Mouse (Mus musculus) lung, postnatal 0 days (tissue): ENCODE data around the gene Med24. TPM values are rescaled to one million over a fixed set of nuclear protein-coding genes. Genes with fewer than 3 reads are reported as not detected.

ENCODE experiments used
- ATAC-seq: fragments of 200-750 bp; cut with Nextera tagmentation; 2 replicates; pipeline ENCODE4 v1.8.0; 2017; ENCODE audit warnings: moderate library complexity
- DNase-seq: peaks from one replicate; pipeline ENCODE4 v3.0.0-alpha.2; 2016; ENCODE audit warnings: low spot score
- H3K27ac ChIP-seq: fragments of 300-500 bp; sonication (generic); 2 replicates; pipeline ENCODE4 v1.5.1; 2014; ENCODE audit warnings: antibody characterized with exemption, mild to moderate bottlenecking, low read length, mixed read lengths
- H3K27me3 ChIP-seq: fragments of 300-500 bp; sonication (generic); replicated peaks from 2 replicates; pipeline ENCODE4 v1.6.1; 2014; ENCODE audit warnings: low read length, mixed read lengths; ENCODE audit not compliant: insufficient read depth
- H3K36me3 ChIP-seq: fragments of 300-500 bp; sonication (generic); 2 replicates; pipeline ENCODE4 v1.6.1; 2014; ENCODE audit warnings: low read length, mixed read lengths; ENCODE audit not compliant: insufficient read depth
- H3K4me1 ChIP-seq: fragments of 300-500 bp; sonication (generic); 2 replicates; pipeline ENCODE4 v1.6.1; 2014; ENCODE audit warnings: antibody characterized with exemption, low read depth, low read length, mixed read lengths; ENCODE audit not compliant: insufficient read depth
- H3K4me2 ChIP-seq: fragments of 300-500 bp; sonication (generic); replicated peaks from 2 replicates; pipeline ENCODE4 v1.6.1; 2014; ENCODE audit warnings: low read depth, mild to moderate bottlenecking, low read length, moderate library complexity, mixed read lengths
- H3K4me3 ChIP-seq: fragments of 300-500 bp; sonication (generic); 2 replicates; pipeline ENCODE4 v1.5.1; 2014; ENCODE audit warnings: low read depth, low read length
- H3K9ac ChIP-seq: fragments of 300-500 bp; sonication (generic); replicated peaks from 2 replicates; pipeline ENCODE4 v1.6.1; 2014; ENCODE audit warnings: low read depth, mild to moderate bottlenecking
- H3K9me3 ChIP-seq: fragments of 300-500 bp; sonication (generic); 2 replicates; pipeline ENCODE4 v1.6.1; 2016; ENCODE audit warnings: low read length, mixed read lengths
- CTCF ChIP-seq: IDR thresholded peaks from 2 replicates; pipeline ENCODE4 v1.5.1; 2016; ENCODE audit warnings: antibody characterized with exemption, mild to moderate bottlenecking
- EP300 ChIP-seq: IDR thresholded peaks from 2 replicates; pipeline ENCODE4 v1.6.1; 2016; ENCODE audit warnings: antibody characterized with exemption, mild to moderate bottlenecking, control low read depth
- WGBS: fragments of 180-500 bp; shearing (Covaris S2); extraction: QIAGEN DNeasy Blood & Tissue Kit; methylation state at CpG from one replicate; pipeline ENCODE4 v1.1.7; 2014; 5-methylcytosine and 5-hydroxymethylcytosine counted together
- polyA plus RNA-seq: library from polyadenylated mRNA; unstranded; fragments of >200 nt; fragmentation: Nextera tagmentation; extraction: Ambion mirVana; gene quantifications from 2 replicates; pipeline ENCODE4 v1.2.1, GENCODE M21; 2015

Med24 gene
- polyA plus RNA-seq, 1 experiment from 2014 or later, result 20.6 TPM

- H3K4me1 ChIP-seq, result peaks cover 56% of the 10 kb centered on the region
- peak overlapping the region; percentile 91 for H3K4me2 ChIP-seq
- H3K27ac ChIP-seq, result peak overlapping the region; percentile 98
- no peaks in the 10 kb centered on the region for H3K27me3 ChIP-seq
- TF ChIP-seq EP300 (0 out of 2 replicates have a peak, but pooled peaks have one; percentile 8), CTCF (no peak)
- H3K9me3 ChIP-seq, result no peaks in the 10 kb centered on the region
- ATAC-seq (peak; percentile 8), DNase-seq (peak; percentile 80)
- 12% methylated on average over 9 of the region's 9 CpGs for WGBS
- no peaks in the 10 kb centered on the region for H3K36me3 ChIP-seq
- no peak overlapping the region for H3K9ac ChIP-seq
- peak overlapping the region; percentile 99 for H3K4me3 ChIP-seq
Measured at GRCm38 (mm10) chr11:98743655-98744345, 14.6 kb upstream of the Med24 start.

- peak; percentile 9 for ATAC-seq
- H3K9me3 ChIP-seq, result no peaks in the 10 kb centered on the region
- peaks cover 46% of the 10 kb centered on the region for H3K4me1 ChIP-seq
- H3K27ac ChIP-seq, result peak overlapping the region; percentile 98
- H3K4me3 ChIP-seq, result peak overlapping the region; percentile 99
- peak overlapping the region; percentile 91 for H3K4me2 ChIP-seq
- TF ChIP-seq EP300 (no peak), CTCF (no peak)
- peak; percentile 66 for DNase-seq
- H3K9ac ChIP-seq, result peak overlapping the region; percentile 95
- no peaks in the 10 kb centered on the region for H3K27me3 ChIP-seq
- under 1% methylated on average over 21 of the region's 21 CpGs for WGBS
- H3K36me3 ChIP-seq, result no peaks in the 10 kb centered on the region
Measured at GRCm38 (mm10) chr11:98742397-98743291, 13.4 kb upstream of the Med24 start.

- no peaks in the 10 kb centered on the region for H3K27me3 ChIP-seq
- H3K9ac ChIP-seq, result peak overlapping the region; percentile 95
- H3K9me3 ChIP-seq, result no peaks in the 10 kb centered on the region
- peak overlapping the region; percentile 98 for H3K27ac ChIP-seq
- WGBS, result under 1% methylated on average over 35 of the region's 86 CpGs
- H3K4me3 ChIP-seq, result peak overlapping the region; percentile 99
- no peaks in the 10 kb centered on the region for H3K36me3 ChIP-seq
- DNase-seq (peak; percentile 92), ATAC-seq (peak; percentile 85)
- H3K4me1 ChIP-seq, result peaks cover 41% of the 10 kb centered on the region
- peak overlapping the region; percentile 91 for H3K4me2 ChIP-seq
- TF ChIP-seq EP300 (no peak), CTCF (peak; percentile 51)
Measured at GRCm38 (mm10) chr11:98741622-98742396, 12.6 kb upstream of the Med24 start.

- H3K4me2 ChIP-seq, result peak overlapping the region; percentile 91
- peak overlapping the region; percentile 98 for H3K27ac ChIP-seq
- H3K9ac ChIP-seq, result peak overlapping the region; percentile 95
- H3K27me3 ChIP-seq, result no peaks in the 10 kb centered on the region
- peaks cover 36% of the 10 kb centered on the region for H3K4me1 ChIP-seq
- no peaks in the 10 kb centered on the region for H3K9me3 ChIP-seq
- 0% methylated on average over 17 of the region's 17 CpGs for WGBS
- H3K4me3 ChIP-seq, result peak overlapping the region; percentile 99
- no peaks in the 10 kb centered on the region for H3K36me3 ChIP-seq
- no peak for DNase-seq
- TF ChIP-seq EP300 (no peak), CTCF (no peak)
- ATAC-seq, result no peak
Measured at GRCm38 (mm10) chr11:98741051-98741620, 11.9 kb upstream of the Med24 start.

- H3K9me3 ChIP-seq, result no peaks in the 10 kb centered on the region
- peaks cover 32% of the 10 kb centered on the region for H3K4me1 ChIP-seq
- H3K27ac ChIP-seq, result peak within 1 kb of the TSS; percentile 98
- H3K9ac ChIP-seq, result peak within 1 kb of the TSS; percentile 95
- DNase-seq, result peak; percentile 86
- H3K27me3 ChIP-seq, result no peaks in the 10 kb centered on the region
- ATAC-seq, result peak; percentile 59
- under 1% methylated on average over 22 of the region's 22 CpGs for WGBS
- H3K36me3 ChIP-seq, result no peaks in the 10 kb centered on the region
- H3K4me3 ChIP-seq, result peak within 1 kb of the TSS; percentile 99
- TF ChIP-seq CTCF (no peak; the same call in 1 of the 2 replicates), EP300 (no peak)
- H3K4me2 ChIP-seq, result peak within 1 kb of the TSS; percentile 91
Measured at GRCm38 (mm10) chr11:98740393-98741050, 11.3 kb upstream of the Med24 start, which contains the start of gene Thra. Thra (plus strand) TSS chr11:98740638.
